Mouse (Mus musculus) liver, embryonic 11.5 days (tissue): ENCODE measurements around the gene Lrrc75b. TPM values are rescaled to one million over a fixed set of nuclear protein-coding genes. Genes with fewer than 3 reads are reported as not detected.

Experiments used
- ATAC-seq: fragments of 200-750 bp; cut with Nextera tagmentation; replicated peaks from 2 replicates; pipeline ENCODE4 v1.8.0; 2017; ENCODE audit warnings: moderate number of reproducible peaks, mild to moderate bottlenecking, moderate TSS enrichment, moderate library complexity; ENCODE audit not compliant: low FRiP score
- DNase-seq: peaks from one replicate; pipeline ENCODE4 v3.0.0-alpha.2; 2017; ENCODE audit warnings: low spot score
- H3K27ac ChIP-seq: fragments of 300-500 bp; sonication (generic); 2 replicates; pipeline ENCODE4 v1.5.1; 2014; ENCODE audit warnings: mild to moderate bottlenecking, low read depth, low read length, control low read depth
- H3K27me3 ChIP-seq: fragments of 300-500 bp; sonication (generic); replicated peaks from 2 replicates; pipeline ENCODE4 v1.6.1; 2014; ENCODE audit warnings: low read length, mixed read lengths; ENCODE audit not compliant: control insufficient read depth, insufficient read depth
- H3K36me3 ChIP-seq: fragments of 300-500 bp; sonication (generic); 2 replicates; pipeline ENCODE4 v1.6.1; 2014; ENCODE audit warnings: mild to moderate bottlenecking, low read length, moderate library complexity, mixed read lengths; ENCODE audit not compliant: control insufficient read depth, insufficient read depth
- H3K4me1 ChIP-seq: fragments of 300-500 bp; sonication (generic); replicated peaks from 2 replicates; pipeline ENCODE4 v1.6.1; 2014; ENCODE audit warnings: low read length, mixed read lengths; ENCODE audit not compliant: control insufficient read depth, insufficient read depth
- H3K4me2 ChIP-seq: fragments of 300-500 bp; sonication (generic); 2 replicates; pipeline ENCODE4 v1.6.1; 2014; ENCODE audit warnings: mild to moderate bottlenecking, control low read depth, moderate library complexity
- H3K4me3 ChIP-seq: fragments of 300-500 bp; sonication (generic); 2 replicates; pipeline ENCODE4 v1.5.1; 2014; ENCODE audit warnings: low read depth, low read length, control low read depth
- H3K9ac ChIP-seq: fragments of 300-500 bp; sonication (generic); 2 replicates; pipeline ENCODE4 v1.6.1; 2014; ENCODE audit warnings: low read depth, low read length, control low read depth
- H3K9me3 ChIP-seq: fragments of 300-500 bp; sonication (generic); 2 replicates; pipeline ENCODE4 v1.6.1; 2016; ENCODE audit warnings: low read length, inconsistent platforms, mixed read lengths; ENCODE audit not compliant: control insufficient read depth
- whole genome bisulfite sequencing: fragments of 180-500 bp; shearing (Covaris S2); extraction: QIAGEN DNeasy Blood & Tissue Kit; methylation state at CpG from one replicate; pipeline ENCODE4 v1.1.7; 2014; 5-methylcytosine and 5-hydroxymethylcytosine counted together
- polyA plus RNA-seq: library from polyadenylated mRNA; unstranded; fragments of >200 nt; fragmentation: Nextera tagmentation; extraction: Ambion mirVana; gene quantifications from 2 replicates; pipeline ENCODE4 v1.2.1, GENCODE M21; 2014

Lrrc75b gene
- polyA plus RNA-seq, 1 experiment from 2014 or later: 0.52 TPM

DNA sequence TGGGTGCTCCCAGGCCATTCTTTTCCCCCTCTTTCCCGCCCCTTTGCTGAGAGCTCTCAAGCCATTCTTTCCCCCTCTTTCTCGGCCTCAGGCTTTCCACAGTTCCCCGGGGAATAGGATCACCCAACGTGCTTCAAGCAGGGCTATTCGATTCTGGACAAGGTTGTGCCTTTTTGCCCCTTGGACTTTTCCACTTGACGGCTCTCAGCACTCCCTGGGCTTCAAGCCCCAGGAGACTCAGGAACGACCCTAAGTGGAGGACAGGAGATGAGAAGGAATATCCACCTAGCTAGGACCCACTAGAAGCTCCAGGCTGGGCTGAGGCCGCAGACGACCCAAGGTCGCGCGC is 43.4 kb downstream of the Lrrc75b start:
- Histone ChIP-seq H3K4me1 (peaks cover 39% of the 10 kb centered on the region), H3K4me3 (peak overlapping the region; percentile 89), H3K9ac (peak overlapping the region; percentile 92)

DNA sequence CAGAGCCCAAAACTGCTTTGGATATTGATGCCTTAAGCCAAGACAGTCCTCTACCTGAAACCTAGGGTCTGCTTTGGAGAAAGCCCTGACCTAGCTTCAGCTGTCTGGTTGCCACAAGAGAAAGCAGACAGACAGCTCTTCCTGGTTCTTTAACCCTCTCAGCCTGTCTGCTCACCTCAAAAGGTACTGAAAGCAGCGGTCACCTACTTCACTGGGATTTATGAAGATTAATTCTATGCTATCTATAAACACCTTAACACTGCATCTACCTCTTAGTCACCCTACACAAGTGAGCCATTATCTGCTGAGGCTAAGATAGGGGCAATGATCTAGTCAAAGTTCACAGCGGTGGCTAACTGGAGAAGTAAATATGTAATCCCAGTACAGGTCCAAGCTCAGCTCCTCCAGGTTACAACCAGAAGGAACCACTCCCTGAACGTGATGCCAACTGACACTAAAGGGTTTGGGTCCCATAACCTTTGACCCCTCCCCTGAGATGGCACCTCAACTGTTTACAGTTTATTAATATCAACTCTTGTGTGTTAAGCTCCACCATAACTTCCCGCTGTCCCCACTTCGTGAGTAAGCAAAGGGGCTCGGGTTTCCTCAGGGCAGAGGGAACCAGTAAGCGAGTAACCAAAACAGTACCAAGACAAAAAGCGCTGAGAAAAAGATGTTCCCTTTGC is 43.9 kb downstream of the Lrrc75b start:
- Histone ChIP-seq H3K4me3 (peak overlapping the region; percentile 89), H3K4me1 (peaks cover 39% of the 10 kb centered on the region), H3K9me3 (no peaks in the 10 kb centered on the region), H3K4me2 (peak overlapping the region; percentile 92), H3K27ac (peak overlapping the region; percentile 96), H3K27me3 (no peaks in the 10 kb centered on the region), H3K9ac (peak overlapping the region; percentile 92), H3K36me3 (peaks cover 23% of the 10 kb centered on the region)
- WGBS: 13% methylated on average over 8 of the region's 8 CpGs
- peak; percentile 45 for DNase-seq
- ATAC-seq: no peak

More for the DNA sequence above, 43.4 kb downstream of the Lrrc75b start:
- H3K4me2 ChIP-seq: peak overlapping the region; percentile 92
- peaks cover 21% of the 10 kb centered on the region for H3K36me3 ChIP-seq
- 1% methylated on average over 12 of the region's 12 CpGs for WGBS
- no peak for ATAC-seq
- H3K27me3 ChIP-seq: no peaks in the 10 kb centered on the region
- H3K9me3 ChIP-seq: no peaks in the 10 kb centered on the region
- peak overlapping the region; percentile 96 for H3K27ac ChIP-seq
- no peak for DNase-seq

DNA sequence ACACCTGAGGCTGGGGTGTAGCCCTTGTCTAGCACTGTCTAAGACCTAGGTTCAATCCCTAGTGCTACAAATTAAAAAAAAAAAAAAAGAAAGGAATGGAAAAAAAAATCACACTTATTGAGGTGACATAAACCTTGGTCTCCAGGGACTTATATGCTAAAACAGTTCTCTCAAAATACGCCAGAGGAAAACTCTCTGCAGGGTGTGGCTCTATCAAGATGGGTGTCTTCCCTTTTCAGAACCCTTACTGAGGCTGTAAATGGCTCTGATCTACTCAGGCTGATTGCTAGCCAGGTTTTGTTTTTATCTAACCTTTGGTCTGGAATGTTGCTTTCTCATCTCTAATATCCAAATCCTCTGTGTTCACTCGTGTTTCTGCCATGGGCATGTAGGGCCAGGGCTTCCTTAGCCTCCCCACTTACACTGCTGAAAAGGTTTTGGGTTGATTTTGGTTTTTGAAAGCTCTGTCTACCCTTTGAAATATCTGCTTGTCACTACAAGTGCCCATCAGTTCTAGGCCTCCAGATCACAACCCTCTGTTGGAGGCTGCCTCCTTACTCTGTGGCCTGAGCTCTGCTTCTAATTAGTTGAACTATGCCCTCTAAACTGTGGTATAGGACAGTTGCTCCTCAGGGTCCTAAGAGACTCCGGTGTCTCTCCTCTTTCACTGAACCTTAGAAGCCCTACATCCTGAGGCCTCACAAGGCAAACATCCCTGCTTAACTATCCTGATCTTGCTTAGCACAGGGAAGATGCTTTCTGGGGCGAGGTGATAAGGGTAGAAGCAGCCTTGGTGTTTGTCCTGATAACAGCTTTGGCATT is 44.7 kb downstream of the Lrrc75b start:
- H3K27ac ChIP-seq: peak overlapping the region; percentile 96
- peak overlapping the region; percentile 92 for H3K9ac ChIP-seq
- no peaks in the 10 kb centered on the region for H3K27me3 ChIP-seq
- 27% methylated on average over 4 of the region's 4 CpGs for WGBS
- peaks cover 24% of the 10 kb centered on the region for H3K36me3 ChIP-seq
- peak overlapping the region; percentile 92 for H3K4me2 ChIP-seq
- peaks cover 39% of the 10 kb centered on the region for H3K4me1 ChIP-seq
- H3K9me3 ChIP-seq: no peaks in the 10 kb centered on the region
- ATAC-seq (peak; percentile 65), DNase-seq (no peak)
- peak overlapping the region; percentile 89 for H3K4me3 ChIP-seq

DNA sequence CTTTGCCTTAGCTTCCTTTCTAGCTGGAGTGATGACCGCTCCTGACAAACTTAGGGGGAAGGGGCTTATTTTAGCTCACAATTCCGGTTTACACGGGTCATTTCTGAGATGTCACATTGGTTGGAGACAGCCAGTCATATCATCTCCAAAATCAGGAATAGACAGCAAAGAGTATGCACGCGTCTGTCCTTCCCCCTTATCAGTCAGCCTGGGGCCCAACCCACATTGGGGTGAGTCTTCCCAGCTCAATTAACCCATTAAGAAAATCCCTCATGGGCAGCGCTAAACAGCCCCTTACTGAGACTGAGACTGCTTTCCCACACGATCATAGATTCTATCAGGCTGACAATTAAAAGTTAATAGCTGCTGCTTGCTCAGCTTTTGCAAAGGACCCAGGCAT is 45.8 kb downstream of the Lrrc75b start:
- H3K4me2 ChIP-seq: peak overlapping the region; percentile 92
- 26% methylated on average over 7 of the region's 7 CpGs for WGBS
- ATAC-seq (no peak), DNase-seq (no peak)
- peaks cover 25% of the 10 kb centered on the region for H3K36me3 ChIP-seq
- H3K27me3 ChIP-seq: no peaks in the 10 kb centered on the region
- peak overlapping the region; percentile 31; the same call in 1 of the 2 replicates for H3K9ac ChIP-seq
- H3K27ac ChIP-seq: peak overlapping the region; percentile 96
- no peaks in the 10 kb centered on the region for H3K9me3 ChIP-seq
- H3K4me1 ChIP-seq: peaks cover 39% of the 10 kb centered on the region
- H3K4me3 ChIP-seq: peak overlapping the region; percentile 89

GRCm38 (mm10) chr10:75513306-75514067 is 46.6 kb downstream of the Lrrc75b start:
- Histone ChIP-seq H3K27me3 (no peaks in the 10 kb centered on the region), H3K9me3 (no peaks in the 10 kb centered on the region), H3K4me1 (peaks cover 31% of the 10 kb centered on the region), H3K4me2 (peak overlapping the region; percentile 92), H3K27ac (peak overlapping the region; percentile 96; the same call in 1 of the 2 replicates), H3K9ac (no peak overlapping the region), H3K36me3 (peaks cover 32% of the 10 kb centered on the region), H3K4me3 (peak overlapping the region; percentile 89)
- ATAC-seq (no peak), DNase-seq (no peak)
- WGBS: 66% methylated on average over 8 of the region's 8 CpGs

DNA sequence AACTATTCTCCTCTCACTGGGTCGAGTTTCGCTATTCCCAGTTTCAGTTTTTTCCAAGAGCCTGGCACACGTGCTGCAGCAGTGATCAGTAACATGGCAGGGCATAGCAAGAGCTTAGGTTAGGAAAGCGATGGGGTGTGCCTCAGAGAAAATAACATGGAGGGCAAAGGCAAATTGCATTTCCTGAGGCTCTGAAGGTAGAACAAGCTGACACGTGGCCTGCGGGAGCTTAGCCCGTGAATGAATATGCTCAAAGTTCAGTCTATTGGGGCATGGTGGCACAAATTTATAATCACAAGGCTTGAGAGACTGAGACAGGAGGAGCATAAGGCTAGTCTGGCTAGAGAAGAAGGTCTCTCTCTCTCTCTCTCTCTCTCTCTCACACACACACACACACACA is 47.3 kb downstream of the Lrrc75b start:
- Histone ChIP-seq H3K4me1 (peaks cover 31% of the 10 kb centered on the region), H3K9me3 (no peaks in the 10 kb centered on the region), H3K4me2 (no peak overlapping the region), H3K36me3 (peaks cover 37% of the 10 kb centered on the region), H3K4me3 (no peak overlapping the region), H3K27ac (no peak overlapping the region), H3K27me3 (no peaks in the 10 kb centered on the region), H3K9ac (no peak overlapping the region)
- 89% methylated on average over 7 of the region's 7 CpGs for WGBS
- ATAC-seq (no peak), DNase-seq (no peak)

DNA sequence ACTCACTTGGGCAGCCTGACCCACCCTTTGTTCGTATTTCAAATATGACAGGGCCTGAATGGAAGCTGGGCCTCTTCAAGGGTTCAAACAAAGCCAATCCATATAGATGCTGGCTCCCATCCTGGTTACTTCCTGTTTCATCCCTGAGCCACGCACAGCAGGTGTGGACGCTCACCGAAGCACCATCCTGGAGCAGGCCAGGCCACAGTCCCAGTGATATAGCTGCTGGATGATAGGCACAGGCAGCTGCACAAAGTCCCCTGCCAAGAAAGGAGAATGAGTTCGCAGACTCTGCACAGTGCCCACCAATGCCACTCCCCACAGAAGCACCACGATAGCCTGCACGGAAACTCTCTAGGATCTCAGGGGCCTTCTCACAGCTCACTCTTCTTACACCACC is 48.2 kb downstream of the Lrrc75b start:
- peaks cover 42% of the 10 kb centered on the region for H3K36me3 ChIP-seq
- H3K9me3 ChIP-seq: no peaks in the 10 kb centered on the region
- ATAC-seq: no peak
- H3K27me3 ChIP-seq: no peaks in the 10 kb centered on the region
- H3K27ac ChIP-seq: no peak overlapping the region
- H3K4me3 ChIP-seq: no peak overlapping the region
- H3K9ac ChIP-seq: no peak overlapping the region
- 96% methylated on average over 7 of the region's 7 CpGs for WGBS
- DNase-seq: no peak
- H3K4me1 ChIP-seq: peaks cover 31% of the 10 kb centered on the region
- no peak overlapping the region for H3K4me2 ChIP-seq

DNA sequence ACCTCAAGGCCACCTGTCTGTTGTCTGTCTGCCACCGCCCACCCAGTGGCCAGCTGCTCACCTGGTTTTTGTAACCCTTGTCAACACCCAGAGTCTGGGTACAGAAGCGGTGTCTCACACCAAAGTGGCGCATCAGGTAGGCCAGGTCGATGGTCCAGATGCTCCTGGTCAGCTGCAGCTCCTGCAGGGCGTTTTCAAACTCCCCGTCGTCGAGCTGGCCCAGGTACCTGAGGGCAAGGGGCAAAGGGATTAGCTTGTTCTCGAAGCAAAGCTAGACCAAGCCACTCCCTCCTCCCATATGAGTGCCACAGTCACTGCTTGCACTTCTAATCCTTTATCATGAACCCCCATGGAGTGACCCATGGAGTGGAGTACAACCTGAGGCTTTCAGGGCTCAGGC is 49.1 kb downstream of the Lrrc75b start:
- H3K36me3 ChIP-seq: peaks cover 47% of the 10 kb centered on the region
- no peak for ATAC-seq

More for the DNA sequence above, 49.1 kb downstream of the Lrrc75b start:
- no peaks in the 10 kb centered on the region for H3K27me3 ChIP-seq
- no peak overlapping the region for H3K9ac ChIP-seq
- no peak overlapping the region for H3K4me3 ChIP-seq
- WGBS: 89% methylated on average over 9 of the region's 9 CpGs
- no peak for DNase-seq
- H3K27ac ChIP-seq: no peak overlapping the region
- peaks cover 28% of the 10 kb centered on the region for H3K4me1 ChIP-seq
- no peak overlapping the region for H3K4me2 ChIP-seq
- H3K9me3 ChIP-seq: no peaks in the 10 kb centered on the region
